Mouse (Mus musculus) stomach, embryonic 14.5 days (tissue): ENCODE measurements around the gene Dnajb3. TPM values are rescaled to one million over a fixed set of nuclear protein-coding genes. Genes with fewer than 3 reads are reported as not detected.

Experiments
- ATAC-seq: fragments of 200-750 bp; cut with Nextera tagmentation; 2 replicates; pipeline ENCODE4 v1.8.0; 2017; ENCODE audit warnings: low read depth, moderate TSS enrichment; ENCODE audit not compliant: insufficient number of reproducible peaks, insufficient read depth, low FRiP score
- H3K27ac ChIP-seq: fragments of 300-500 bp; sonication (generic); 2 replicates; pipeline ENCODE4 v1.5.1; 2014; ENCODE audit warnings: mild to moderate bottlenecking, low read length, moderate library complexity, mixed read lengths
- H3K27me3 ChIP-seq: fragments of 300-500 bp; sonication (generic); 2 replicates; pipeline ENCODE4 v1.6.1; 2014; ENCODE audit warnings: low read length, control low read depth, mixed read lengths; ENCODE audit not compliant: control insufficient read depth, insufficient read depth
- H3K36me3 ChIP-seq: fragments of 300-500 bp; sonication (generic); 2 replicates; pipeline ENCODE4 v1.6.1; 2014; ENCODE audit warnings: mild to moderate bottlenecking, control low read depth, low read length, moderate library complexity, mixed read lengths; ENCODE audit not compliant: control insufficient read depth, insufficient read depth
- H3K4me1 ChIP-seq: fragments of 300-500 bp; sonication (generic); 2 replicates; pipeline ENCODE4 v1.6.1; 2014; ENCODE audit warnings: low read length, control low read depth, mixed read lengths; ENCODE audit not compliant: control insufficient read depth, insufficient read depth
- H3K4me2 ChIP-seq: fragments of 300-500 bp; sonication (generic); replicated peaks from 2 replicates; pipeline ENCODE4 v1.6.1; 2014; ENCODE audit warnings: low read depth, low read length, control low read depth
- H3K4me3 ChIP-seq: fragments of 300-500 bp; sonication (generic); 2 replicates; pipeline ENCODE4 v1.5.1; 2014; ENCODE audit warnings: low read depth, low read length, control low read depth
- H3K9ac ChIP-seq: fragments of 300-500 bp; sonication (generic); replicated peaks from 2 replicates; pipeline ENCODE4 v1.6.1; 2014; ENCODE audit warnings: low read depth, mild to moderate bottlenecking, control low read depth, low read length, moderate library complexity, mixed read lengths
- H3K9me3 ChIP-seq: fragments of 300-500 bp; sonication (generic); 2 replicates; pipeline ENCODE4 v1.6.1; 2016; ENCODE audit warnings: low read depth, low read length, control low read depth; ENCODE audit not compliant: control insufficient read depth
- WGBS: fragments of 180-500 bp; shearing (Covaris S2); extraction: QIAGEN DNeasy Blood & Tissue Kit; methylation state at CpG from one replicate; pipeline ENCODE4 v1.1.7; 2014; 5-methylcytosine and 5-hydroxymethylcytosine counted together
- polyA plus RNA-seq: library from polyadenylated mRNA; unstranded; fragments of >200 nt; fragmentation: Nextera tagmentation; extraction: Ambion mirVana; gene quantifications from 2 replicates; pipeline ENCODE4 v1.2.1, GENCODE M21; 2014

Dnajb3 gene
- polyA plus RNA-seq, 1 experiment from 2014 or later, result 8.7 TPM

- no peak within 1 kb of the TSS for H3K4me2 ChIP-seq
- 76% methylated on average over 5 of the region's 5 CpGs for WGBS
- no peak for ATAC-seq
- no peak within 1 kb of the TSS for H3K27ac ChIP-seq
- no peaks in the 10 kb centered on the region for H3K4me1 ChIP-seq
- H3K9me3 ChIP-seq, result no peaks in the 10 kb centered on the region
- no peaks in the 10 kb centered on the region for H3K27me3 ChIP-seq
- no peaks in the 10 kb centered on the region for H3K36me3 ChIP-seq
- no peak within 1 kb of the TSS for H3K9ac ChIP-seq
- no peak within 1 kb of the TSS for H3K4me3 ChIP-seq
Observed at GRCm38 (mm10) chr1:88165711-88166110, 39.9 kb downstream of the Dnajb3 start, which contains the start of gene Ugt1a5. Gene Ugt1a5 (plus strand): TSS chr1:88166012.

- no peak overlapping the region for H3K4me2 ChIP-seq
- H3K9ac ChIP-seq, result no peak overlapping the region
- whole genome bisulfite sequencing, result 60% methylated on average over 2 of the region's 2 CpGs
- H3K36me3 ChIP-seq, result no peaks in the 10 kb centered on the region
- ATAC-seq, result no peak
- no peaks in the 10 kb centered on the region for H3K4me1 ChIP-seq
- no peaks in the 10 kb centered on the region for H3K9me3 ChIP-seq
- no peaks in the 10 kb centered on the region for H3K27me3 ChIP-seq
- no peak overlapping the region for H3K4me3 ChIP-seq
- H3K27ac ChIP-seq, result no peak overlapping the region
Observed at GRCm38 (mm10) chr1:88158430-88158829, 47.2 kb downstream of the Dnajb3 start.

Other genes starting within 250 kb of the Dnajb3 start
- 41.9 and 43.9 TPM in 2 replicates for gene Usp40, start 197.2 kb downstream of the Dnajb3 start, polyA plus RNA-seq
- not detected in 2 replicates for gene Ugt1a10, start 150.4 kb downstream of the Dnajb3 start, polyA plus RNA-seq
- gene Ugt1a9, start 135.0 kb downstream of the Dnajb3 start, polyA plus RNA-seq, result 0.46 and 0.67 TPM in 2 replicates
- not detected in 2 replicates for gene Ugt1a8, start 118.0 kb downstream of the Dnajb3 start, polyA plus RNA-seq
- gene Ugt1a7c, start 110.7 kb downstream of the Dnajb3 start, polyA plus RNA-seq, result 3.0 and 4.7 TPM in 2 replicates
- gene Ugt1a6b, start 102.5 kb downstream of the Dnajb3 start, polyA plus RNA-seq, result 2.0 and 3.0 TPM in 2 replicates
- gene Ugt1a6a, start 71.0 kb downstream of the Dnajb3 start, polyA plus RNA-seq, result 23.8 and 25.4 TPM in 2 replicates
- gene Ugt1a5, start 39.8 kb downstream of the Dnajb3 start, polyA plus RNA-seq, result 0.28 TPM in 1 of 2 replicates, not detected in the other
- gene Ugt1a2, start 5.2 kb downstream of the Dnajb3 start, polyA plus RNA-seq, result 0.28 and 0.69 TPM in 2 replicates
- 0.33 and 1.3 TPM in 2 replicates for gene Ugt1a1, start 6.2 kb upstream of the Dnajb3 start, polyA plus RNA-seq
- gene Mroh2a, start 21.2 kb upstream of the Dnajb3 start, polyA plus RNA-seq, result 1.7 and 1.9 TPM in 2 replicates
- gene Hjurp, start 71.9 kb upstream of the Dnajb3 start, polyA plus RNA-seq, result 202 and 211 TPM in 2 replicates
- gene Trpm8, start 71.9 kb upstream of the Dnajb3 start, polyA plus RNA-seq, result not detected in 2 replicates
- 0.38 TPM in 1 of 2 replicates, not detected in the other for gene Spp2, start 201.2 kb upstream of the Dnajb3 start, polyA plus RNA-seq